Mouse (Mus musculus) spleen, adult 18-20 months (tissue): Measurements from ENCODE around the gene Exosc1.
"Not testable (repeated sequence)": the region's sequence is repeated elsewhere in the genome, so short reads cannot be mapped to it uniquely, and the experiment has no call there.

ENCODE experiments used
- DNase-seq, 2 experiments: peaks; one replicate each; pipeline ENCODE4 v3.0.0; 2022; ENCODE audit warnings: mixed read lengths in 2 of 2

Gene Exosc1

DNA sequence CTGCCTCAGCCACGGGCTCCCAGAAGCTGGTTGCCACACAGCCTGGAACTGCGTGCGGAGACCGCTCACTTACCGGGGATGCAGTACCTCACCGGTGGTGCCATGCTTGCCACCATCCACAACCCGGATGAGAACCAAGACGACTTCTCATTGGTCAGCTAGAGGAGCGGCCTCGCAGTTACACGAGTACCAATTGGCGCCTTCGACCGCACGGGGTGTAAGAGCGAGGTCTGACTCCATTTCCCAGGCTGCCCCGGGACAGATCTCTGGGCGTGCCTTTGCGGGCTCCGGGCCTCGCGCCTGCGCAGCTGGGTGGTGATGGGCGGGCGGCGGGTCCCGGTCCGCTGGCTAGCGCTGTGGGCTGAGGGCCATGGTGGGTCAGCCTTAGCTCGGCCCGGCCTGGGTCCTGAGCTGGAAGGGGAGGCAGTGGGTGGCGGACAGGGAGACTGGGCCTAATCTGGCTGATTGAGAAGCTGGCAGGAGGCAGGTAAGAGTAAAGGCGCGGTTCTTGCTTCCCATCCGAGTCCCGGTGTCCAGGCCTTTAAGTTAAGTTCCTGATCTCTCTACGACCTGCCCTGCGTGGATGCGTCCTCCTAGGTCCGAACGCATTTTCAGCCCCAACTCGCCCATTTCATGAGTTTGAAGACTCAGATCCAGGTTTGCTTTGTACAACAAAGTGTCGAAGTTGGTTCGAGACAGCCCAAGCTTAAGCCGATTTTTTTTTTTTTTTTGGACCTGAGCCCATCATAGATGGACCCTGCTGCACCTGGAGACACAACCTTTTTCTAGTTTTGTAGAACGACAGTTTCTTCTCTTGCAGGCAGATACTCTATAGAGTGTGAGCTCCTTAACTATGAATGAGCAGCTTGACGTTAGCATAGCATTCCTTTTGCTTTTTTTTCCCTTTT, at the start of gene Exosc1, which contains the start of gene Zdhhc16:
TSS of gene Exosc1 (minus strand) at position 245 of the 908 bp plus-strand sequence.
TSS of gene Zdhhc16 (plus strand) at position 302 of the 908 bp plus-strand sequence.
- peak; percentile 96 for DNase-seq

DNA sequence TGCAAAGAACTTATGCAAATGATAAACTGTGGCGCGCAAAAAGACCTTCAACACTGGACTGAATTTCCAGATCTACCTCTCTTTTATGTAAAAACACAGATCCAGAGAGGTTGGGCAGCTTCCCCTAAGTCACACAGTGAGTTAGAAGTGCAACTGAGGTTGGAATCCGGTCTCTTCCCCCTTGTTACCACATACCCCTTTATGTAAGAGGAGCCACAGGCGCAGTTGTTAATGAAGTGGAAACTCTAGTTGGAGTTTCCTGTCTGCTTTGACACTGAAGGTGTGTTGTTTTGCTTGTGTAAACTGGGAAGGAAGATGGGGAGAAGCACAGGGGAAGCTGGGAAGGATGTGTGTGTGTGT, 49.5 kb upstream of the Exosc1 start:
- no peak for DNase-seq

DNA sequence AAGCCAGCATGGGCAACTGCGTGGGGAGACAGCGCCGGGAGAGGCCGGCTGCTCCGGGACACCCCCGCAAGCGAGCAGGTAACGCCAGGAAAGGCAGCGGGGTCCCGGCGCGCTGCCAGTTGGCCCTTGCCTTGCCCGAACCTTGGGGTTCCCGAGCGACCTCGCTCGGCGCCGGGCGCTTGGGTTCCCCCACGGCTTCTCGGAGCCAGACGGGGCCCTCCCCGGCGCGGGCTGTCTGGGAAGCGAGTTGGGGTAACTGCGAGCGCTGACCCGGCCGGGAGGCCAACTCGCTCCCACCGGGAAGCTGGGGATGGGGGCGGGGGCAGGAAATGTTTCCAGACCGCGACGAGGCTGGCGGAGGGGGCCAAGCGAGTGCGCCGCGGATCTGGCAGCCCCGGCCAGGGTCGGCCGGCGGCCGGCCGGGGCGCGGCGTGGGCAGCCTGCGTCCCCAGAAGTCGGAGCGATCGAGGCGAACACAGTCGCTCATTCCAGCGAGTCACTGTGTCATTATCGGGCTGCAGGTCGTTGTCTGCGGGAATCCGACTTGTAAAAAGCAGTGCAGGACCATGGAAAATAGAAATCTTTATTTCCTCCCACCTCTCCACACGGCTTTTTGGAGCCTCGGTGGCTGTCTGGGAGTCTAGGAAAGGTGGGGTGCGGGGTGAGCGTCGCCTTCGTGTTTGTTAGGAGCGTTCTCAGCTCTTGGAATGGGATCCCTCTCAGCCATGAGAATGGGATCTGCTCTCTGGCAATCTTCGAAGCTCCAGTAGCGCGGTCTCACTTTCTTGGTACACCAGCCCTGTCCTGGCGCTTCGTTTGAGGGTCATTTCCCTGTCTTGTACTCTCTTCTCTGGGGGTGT, 48.9 kb upstream of the Exosc1 start:
- peak in 1 of 2 experiments; percentile 48 for DNase-seq

DNA sequence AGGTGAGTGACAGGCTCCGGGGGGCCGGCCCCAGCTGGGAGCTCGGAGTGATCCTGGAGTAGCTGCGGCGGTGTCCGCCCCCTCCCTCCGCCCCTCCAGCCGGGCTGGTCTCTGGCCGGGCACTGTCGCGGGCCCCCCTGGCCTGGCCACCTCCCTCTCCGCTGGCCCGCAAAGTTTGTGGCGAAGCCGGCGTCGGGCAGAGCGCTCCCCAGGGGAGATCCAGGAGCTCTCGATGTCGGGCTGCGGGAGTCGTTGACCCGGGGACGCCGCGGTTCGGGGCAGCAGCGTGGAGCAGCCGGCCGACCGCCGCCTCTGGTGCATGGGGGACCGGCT, 48.3 kb upstream of the Exosc1 start, which contains the start of gene Ubtd1:
TSS of gene Ubtd1 (plus strand) at position 169 of the 333 bp plus-strand sequence.
- no peak for DNase-seq

DNA sequence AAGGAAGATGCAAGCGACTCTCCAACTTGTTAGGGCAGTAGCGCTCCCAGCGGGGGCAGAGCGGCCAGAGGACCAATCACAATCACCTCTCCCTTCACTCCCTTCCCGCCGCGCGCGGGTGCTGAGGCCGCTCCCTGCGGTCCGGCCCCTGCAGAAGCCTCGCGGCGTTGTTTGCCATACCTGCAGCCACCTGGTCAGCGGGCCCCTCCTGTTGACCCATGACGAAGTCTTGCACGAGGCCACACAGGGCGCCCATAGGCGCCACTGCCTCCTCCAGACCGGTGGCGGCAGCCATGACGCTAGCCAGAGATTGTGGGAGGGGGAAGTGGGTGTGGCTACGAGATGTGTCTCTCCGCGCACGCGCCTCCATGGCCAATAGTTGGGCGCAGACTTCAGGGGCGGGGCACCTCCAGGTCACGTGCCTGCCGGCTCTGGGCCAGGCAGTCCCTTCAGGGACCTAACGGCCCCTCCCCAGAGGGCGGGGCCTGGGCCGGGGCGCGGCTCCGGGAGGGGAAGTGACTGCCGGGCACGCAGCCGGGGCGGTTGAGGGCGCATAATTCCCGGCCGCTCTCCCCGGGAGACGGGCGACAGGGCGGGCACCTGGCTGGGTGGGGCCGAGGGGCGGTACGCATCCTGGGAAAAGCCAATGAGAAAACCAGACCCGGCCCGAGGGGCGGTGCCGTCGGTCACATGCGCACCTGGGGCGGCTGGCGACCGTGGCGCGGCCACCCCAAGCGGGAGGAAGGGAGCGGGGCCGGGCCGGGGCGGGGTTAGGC, 47.8 kb upstream of the Exosc1 start, which contains the start of gene Mms19:
TSS of gene Mms19 (minus strand) at position 339 of the 776 bp plus-strand sequence.
- peak; percentile 99 for DNase-seq

DNA sequence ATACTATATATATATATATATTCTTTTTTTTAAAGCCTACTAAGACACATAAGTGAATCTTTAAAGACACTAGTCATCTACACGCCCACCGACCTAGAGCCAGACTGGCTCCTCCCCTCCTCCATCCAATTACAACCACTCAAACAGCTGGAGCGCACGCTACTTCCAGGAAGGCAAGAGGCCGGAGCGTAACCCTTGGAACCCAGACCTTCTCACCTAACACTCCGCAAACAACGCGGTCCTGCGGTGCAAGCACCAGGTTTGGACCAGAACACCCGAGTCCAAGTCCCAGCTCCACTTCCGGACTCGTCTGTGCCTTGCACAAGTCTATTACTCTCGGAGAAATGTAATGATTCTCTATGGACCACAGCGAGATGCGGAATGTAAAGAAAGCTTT, 47.2 kb upstream of the Exosc1 start:
- no peak for DNase-seq

DNA sequence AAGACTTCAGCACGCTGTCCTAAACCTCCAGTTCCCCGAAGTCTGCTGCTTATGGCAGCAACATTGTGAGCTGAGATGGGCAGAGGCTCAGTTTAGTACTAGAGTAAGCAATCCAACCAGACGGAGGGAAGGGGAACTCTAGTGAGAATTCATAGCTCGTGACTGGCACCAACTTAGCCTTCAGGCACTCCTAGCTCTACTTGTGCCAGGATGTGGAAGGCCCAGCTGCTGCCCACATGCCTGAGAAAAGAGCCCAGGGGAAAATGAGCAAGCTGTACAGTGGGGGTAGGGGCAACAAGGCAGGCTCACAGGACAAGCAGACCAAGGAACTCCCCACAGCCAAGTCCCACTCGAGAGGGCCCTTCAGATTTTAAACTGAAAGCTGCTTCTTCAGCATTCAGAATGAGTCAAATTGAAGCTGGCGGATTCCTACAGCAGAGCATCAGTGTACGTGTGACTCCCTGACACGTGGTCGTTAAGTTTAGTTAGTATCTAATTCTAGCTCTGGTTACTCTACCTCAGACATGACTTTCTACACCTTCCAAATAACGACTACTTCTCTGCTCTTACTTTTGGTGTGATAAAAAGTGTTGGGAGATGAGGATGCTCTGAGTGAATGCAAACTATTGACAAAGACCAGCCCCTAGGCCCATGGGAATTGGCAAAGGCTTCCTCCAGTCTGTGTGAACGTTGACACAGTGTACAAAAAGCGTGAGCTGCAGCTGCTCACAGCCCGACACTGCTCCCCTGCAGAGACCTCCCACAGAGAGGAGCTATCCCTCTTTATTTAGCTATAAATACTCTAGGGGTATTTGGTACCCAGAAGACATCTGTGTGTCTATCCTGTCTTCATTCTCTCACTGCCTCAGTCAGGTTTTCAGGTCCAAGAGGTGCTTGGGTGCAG, 40.9 kb upstream of the Exosc1 start:
- DNase-seq, result no peak

DNA sequence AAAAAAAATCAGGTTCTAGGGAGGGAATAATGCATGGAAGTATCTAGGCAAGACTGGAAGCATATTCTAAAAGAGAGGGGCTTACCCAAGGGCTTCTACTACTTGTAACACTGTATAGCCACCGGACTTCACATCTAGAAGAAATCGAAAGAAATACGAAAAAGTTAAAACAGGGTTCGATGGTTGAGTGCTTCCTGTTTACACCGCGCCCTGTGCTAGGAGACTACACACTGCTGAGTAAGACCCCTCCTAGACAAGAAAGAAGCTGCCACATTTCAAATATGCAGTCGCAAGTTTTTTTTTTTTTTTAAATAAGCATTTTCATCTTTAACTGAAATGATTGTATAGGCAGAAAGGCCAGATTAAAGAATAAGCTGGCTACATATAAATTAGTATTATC, 36.4 kb upstream of the Exosc1 start:
- DNase-seq, result no peak

DNA sequence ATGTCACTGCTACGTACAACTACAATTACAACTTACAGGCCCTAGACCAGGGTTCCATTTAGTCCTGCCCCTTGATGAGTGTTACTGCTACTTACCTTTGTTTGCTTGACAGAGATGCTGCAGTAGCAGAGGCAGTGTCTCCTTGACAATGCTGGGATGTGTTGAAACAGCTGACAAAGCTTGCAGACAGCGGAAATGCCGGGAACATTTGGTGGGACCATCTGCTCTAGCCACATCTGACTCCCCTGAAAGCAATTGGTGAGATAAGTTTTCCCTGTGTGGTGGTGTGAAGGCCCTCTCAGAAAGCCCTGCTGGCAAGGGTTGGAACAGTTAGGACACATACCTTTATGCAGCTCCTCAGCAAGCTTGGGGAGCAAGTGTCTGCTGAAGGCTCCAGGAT, 20.4 kb upstream of the Exosc1 start:
- DNase-seq, result no peak

DNA sequence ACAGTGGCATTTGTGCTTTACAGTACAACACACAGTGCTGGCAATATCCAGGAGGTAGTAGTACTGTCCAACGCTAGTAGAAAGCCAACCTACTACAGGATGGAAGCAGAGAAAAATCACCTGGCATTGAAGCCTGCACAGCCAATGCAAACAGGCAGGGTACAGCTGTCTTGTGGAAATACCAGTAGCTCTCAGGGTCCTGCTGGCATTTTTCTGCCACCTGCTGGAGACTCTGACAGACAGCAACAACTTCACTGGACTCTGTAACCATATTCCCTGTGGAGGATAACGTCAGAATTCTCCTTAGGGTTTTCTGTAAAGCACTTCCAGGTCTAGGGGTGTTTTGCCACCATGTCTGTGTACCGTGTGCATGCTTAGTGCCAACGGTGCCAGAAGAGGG, 19.1 kb upstream of the Exosc1 start:
- no peak for DNase-seq

DNA sequence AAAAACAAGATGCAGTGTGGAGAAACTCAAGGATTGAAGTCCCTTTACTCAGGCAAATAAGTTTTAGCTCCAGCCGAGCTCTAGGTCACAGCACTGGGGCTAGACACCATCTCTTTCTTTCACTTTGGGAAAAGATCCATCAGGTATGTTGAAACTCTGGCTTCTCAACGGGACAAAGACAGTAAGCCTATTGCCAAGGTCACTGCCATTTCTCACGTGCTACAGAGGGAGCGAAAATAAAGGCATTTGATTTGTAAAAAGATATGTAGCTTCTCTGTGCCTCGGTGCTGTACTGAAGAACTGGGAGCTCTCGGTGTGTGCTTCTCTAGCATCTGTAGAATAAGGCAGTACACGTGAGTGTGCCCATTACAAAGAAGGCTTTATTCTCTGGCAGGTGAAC, 10.6 kb upstream of the Exosc1 start:
- DNase-seq, result no peak

DNA sequence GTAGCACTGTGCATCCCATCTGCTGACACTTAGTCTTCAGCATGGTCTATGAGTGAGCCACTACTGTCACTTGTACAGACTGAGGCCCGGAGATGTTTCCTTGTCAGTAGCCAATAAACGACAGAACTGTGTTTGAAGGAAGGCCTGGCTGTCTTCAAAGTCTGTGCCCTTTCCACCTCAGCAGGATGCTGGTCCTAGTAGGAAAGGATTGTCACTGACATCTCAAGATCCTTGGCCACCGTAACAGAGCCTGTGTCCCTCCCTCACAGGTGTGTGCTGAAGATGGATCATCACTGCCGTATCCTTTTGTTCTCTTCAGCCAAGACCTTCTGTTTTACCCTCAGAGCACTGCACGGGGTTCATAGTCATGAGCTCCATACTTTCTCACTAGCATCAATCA, 5.3 kb upstream of the Exosc1 start:
- no peak for DNase-seq

DNA sequence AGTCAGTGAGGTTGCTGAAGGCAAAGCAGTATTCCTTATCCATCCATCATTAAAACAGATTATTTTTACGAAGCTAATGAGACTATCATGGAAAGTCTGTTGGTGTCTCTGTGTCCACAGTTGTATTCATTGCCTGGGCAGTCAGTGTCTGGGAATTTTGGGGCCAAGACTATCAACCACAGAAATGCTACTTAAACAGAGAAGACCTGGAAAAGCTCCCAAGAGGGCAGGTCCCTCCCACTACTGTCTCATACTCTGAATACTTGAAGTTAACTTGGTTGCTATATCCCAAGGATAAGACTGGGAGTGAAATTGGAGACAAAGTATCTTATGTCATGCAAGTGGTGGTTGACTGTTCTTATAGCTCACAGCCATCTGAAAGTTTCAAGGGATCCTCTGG, 2.7 kb upstream of the Exosc1 start:
- DNase-seq, result no peak

DNA sequence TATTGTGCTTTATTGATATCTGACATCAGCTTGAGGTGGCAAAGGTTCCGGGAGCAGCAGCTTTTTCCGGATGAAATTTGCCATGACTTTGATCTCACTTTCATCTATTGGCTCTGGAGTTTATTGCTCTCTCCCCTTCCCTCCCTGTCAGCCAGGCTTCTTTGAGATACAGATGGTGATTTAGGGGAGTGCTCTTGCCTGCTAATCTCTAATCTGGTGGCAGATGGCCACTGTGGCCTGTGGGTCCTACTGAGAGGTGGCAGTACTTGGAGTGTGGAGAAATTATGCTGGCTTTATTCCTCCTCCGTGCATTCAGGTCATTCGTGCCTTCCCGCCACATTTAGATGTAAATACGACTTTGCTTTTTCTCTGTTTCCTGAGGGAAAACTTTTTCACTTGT, 901 bp upstream of the Exosc1 start:
- no peak for DNase-seq

DNA sequence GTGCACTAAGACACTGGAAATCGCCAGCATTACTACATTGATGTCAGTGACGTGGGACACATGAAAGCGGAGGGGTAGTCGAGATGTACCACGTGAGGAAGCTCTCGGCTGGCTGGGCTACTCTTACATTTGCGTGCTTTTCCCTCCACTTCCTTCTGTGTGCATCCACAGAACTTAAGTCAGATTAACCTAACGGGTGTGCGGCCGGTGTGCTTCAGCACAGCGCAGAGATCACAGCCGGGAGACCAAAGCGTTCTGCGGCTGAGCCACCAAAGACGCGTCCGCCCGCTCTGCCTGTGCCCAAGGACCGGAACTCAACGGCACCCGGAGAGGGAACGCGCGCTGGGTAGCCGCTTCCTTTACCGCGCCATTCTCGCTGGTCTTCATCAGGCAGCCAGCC, 537 bp downstream of the Exosc1 start:
- DNase-seq, result no peak

DNA sequence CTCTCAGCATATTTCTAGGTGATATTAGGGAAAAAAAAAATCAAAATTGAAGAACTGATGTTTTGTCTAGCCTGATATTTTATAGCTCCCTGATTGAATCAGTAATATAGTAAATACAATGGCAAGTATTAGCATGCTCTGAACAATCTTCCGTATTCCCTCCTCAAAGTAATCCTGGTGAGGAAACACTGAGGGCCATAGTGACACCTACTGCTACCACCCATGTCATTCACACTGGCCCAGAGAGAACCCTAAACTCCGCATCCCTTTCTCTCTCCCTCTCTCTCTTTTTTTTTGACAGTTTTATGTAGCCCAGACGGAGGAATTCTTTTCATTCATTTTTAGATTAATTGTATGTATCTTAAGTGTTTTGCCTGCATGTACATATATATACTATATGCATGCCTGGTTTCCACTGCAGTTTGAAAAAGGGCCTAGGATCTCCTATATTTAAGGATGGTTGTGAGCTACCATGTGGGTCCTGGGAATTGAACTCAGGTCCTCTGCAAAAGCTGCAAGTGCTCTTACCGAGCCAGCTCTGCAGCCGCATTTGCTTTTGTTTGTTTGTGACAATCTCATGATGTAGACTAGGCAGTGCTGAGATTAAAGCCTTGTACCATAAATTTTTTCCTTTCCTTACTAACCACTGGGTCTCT, 12.7 kb downstream of the Exosc1 start:
- no peak for DNase-seq

DNA sequence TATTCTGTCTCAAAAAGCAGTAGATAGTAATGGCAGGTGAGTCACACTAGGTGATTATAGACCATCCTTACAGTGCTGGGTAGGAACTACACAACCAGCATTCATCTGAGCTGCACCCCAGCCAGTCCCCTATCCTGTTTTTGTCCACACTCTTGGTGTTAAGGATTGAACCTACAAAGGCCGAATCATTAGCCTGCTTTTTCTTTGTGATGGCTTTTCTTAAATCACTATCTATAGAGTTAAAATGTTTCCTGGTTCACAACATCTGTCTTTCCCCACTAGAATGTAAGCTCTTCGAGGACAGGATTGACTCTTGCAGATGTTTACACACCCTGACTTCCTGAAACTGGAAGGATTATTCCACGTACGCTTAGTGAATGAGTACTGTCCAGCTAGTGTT, 13.8 kb downstream of the Exosc1 start:
- DNase-seq, result no peak

DNA sequence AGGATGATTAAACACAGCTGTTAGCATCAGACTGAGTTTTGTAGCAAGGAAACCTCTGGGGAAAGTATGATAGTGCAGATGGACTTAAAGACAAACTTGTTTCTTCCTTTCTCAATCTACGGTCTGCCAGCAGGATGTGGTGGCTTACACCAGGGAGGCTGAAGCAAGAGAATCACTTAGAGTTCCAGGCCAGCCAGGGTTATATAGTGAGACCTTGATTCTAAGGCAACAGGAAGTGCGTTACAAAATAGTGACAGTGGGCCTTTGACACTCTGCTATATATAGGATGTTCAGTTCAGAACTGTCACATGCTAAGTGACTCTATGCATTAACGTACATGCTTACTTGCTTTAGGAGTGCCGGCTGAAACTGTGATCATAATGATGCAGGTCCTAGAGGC, 16.4 kb downstream of the Exosc1 start:
- no peak for DNase-seq

DNA sequence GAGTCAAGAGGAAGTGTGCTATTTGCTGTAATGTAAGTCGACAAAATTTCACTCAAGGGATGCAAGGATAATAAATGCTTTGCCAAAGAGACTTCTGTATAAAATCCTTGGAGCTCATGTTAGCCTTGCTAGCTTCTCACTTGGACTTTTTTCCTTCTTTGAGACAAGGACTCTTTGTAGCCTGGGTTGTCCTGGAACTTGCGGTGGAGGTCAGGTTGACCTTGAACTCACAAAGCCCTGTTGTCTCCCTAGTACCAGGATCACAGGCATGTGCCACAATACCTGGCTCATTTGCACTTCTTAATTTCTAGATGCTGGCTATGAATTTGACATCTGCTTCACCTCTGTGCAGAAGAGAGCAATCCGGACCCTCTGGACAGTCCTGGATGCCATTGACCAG, 17.9 kb downstream of the Exosc1 start:
- no peak for DNase-seq

DNA sequence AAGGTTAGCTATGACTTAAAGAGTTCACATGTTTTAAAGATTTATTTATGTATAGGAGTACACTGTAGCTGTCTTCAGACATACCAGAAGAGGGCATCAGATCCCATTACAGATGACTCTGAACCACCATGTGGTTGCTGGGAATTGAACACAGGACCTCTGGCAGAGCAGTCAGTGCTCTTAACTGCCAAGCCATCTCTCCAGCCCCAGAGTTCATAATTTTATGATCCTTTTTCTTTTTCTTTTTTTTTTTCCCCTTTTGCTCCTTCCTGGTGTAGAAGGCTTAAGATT, 18.7 kb downstream of the Exosc1 start:
- not testable (repeated sequence) for DNase-seq

DNA sequence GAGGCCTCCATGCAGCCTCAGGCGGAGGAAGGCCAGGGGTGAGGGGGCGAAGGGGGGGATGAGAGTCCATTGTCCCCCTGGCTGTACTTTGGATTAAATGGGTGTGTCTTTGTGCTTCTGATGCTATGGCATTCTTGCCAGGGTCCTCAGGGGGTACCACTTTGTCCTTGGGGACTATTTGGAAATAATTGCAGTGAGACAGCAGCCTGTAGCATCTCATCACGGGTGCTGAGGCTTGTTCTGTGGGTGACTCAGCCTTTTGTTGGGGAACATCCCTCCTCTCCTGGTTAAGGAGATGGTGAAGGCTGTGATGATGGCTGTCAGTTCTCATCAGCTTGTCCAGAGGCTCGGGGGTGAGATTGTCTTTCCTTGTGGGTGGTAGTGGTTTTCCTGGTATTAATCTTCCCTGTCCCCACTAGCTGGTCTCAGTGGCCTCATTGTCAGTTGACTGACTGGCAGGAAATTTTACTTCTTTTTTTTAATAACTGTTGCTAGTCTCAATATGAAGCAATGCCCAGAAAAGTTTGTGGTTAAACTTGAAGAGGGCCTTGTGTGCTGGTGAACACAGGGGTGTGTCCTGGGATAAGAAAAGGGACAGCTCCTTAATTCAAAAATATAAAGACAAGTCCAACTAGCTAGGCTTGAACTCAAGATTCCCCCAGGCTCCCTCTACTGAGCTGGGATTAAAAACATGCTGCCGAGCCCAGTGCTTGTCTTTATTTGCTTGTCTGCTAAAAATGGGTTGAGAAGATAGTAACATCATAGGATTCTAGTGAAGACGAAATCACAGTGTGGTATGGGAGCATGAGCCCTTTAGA, 19.2 kb downstream of the Exosc1 start:
- DNase-seq, result no peak
